Mouse (Mus musculus) brain, embryonic 14.5 days (tissue): ENCODE results near the gene Pdia3.

Experiments
- CTCF ChIP-seq: fragments of 200-500 bp; IDR thresholded peaks from 2 replicates; pipeline ENCODE4 v1.5.1; 2012; ENCODE audit warnings: inconsistent platforms, mild to moderate bottlenecking, moderate library complexity, borderline replicate concordance; ENCODE audit not compliant: insufficient read depth, insufficient read length; ENCODE audit errors: extremely low read depth
- POLR2A ChIP-seq: fragments of 200-500 bp; IDR thresholded peaks from 2 replicates; pipeline ENCODE4 v1.6.1; 2012; ENCODE audit warnings: mild to moderate bottlenecking, inconsistent platforms, borderline replicate concordance; ENCODE audit not compliant: poor library complexity, insufficient read depth, insufficient read length, severe bottlenecking; ENCODE audit errors: extremely low read depth

- TF ChIP-seq POLR2A (no peak), CTCF (no peak)
Observed at GRCm38 (mm10) chr2:121403296-121403695, 10.3 kb upstream of the Pdia3 start.
